In genomic region chr11:70220323-70220722, GRCm38 (mm10) we compare ENCODE assay signal across 8 mouse cellular contexts. TPM values are rescaled to one million over a fixed set of nuclear protein-coding genes. Genes with fewer than 3 reads are reported as not detected.
A peak's percentile ranks its signal among the peaks of the same experiment; 100 is the strongest.
DNase-seq lines count a peak whose midpoint lies in the region; ATAC-seq and TF ChIP-seq lines count a peak whose summit lies in the region.

No protein-coding gene starts in this region.

- peak overlapping the region; percentile 66 to 81 for H3K27ac ChIP-seq in heart, embryonic 14.5 days (replicated peaks in 1 of 2; ENCODE audit: control insufficient read depth in 1 of 2, insufficient read depth in 1 of 2, low read depth in 2 of 2, low read length in 2 of 2)
- H3K27ac ChIP-seq in embryonic fibroblast, embryonic 13.5 days (ENCODE audit: insufficient read depth, low read length): no peak overlapping the region
- H3K27ac ChIP-seq in liver, embryonic 11.5 days (ENCODE audit: low read depth, low read length): peak overlapping the region; percentile 96

- no peaks in the 10 kb centered on the region for H3K9me3 ChIP-seq in heart, embryonic 14.5 days (ENCODE audit: control insufficient read depth, low read length)
- H3K9me3 ChIP-seq in G1E (replicated peaks): no peaks in the 10 kb centered on the region
- no peaks in the 10 kb centered on the region for H3K9me3 ChIP-seq in liver, embryonic 11.5 days (ENCODE audit: control insufficient read depth, low read length)

- WGBS in heart, embryonic 14.5 days: 1% methylated on average over 24 of the region's 24 CpGs
- 2% methylated on average over 24 of the region's 24 CpGs for WGBS in liver, embryonic 11.5 days

- intact Hi-C loops in heart, postnatal 25 days (cut with DNase I): no loop called here

- peaks cover 23% of the 10 kb centered on the region for H3K27me3 ChIP-seq in heart, embryonic 14.5 days (ENCODE audit: control insufficient read depth, insufficient read depth, low read length)
- no peaks in the 10 kb centered on the region for H3K27me3 ChIP-seq in G1E (ENCODE audit: insufficient read depth, low read length)
- peaks cover 15% of the 10 kb centered on the region for H3K27me3 ChIP-seq in liver, embryonic 11.5 days (replicated peaks; ENCODE audit: control insufficient read depth, insufficient read depth, low read length)

- peak overlapping the region; percentile 90 for H3K4me2 ChIP-seq in heart, embryonic 14.5 days (ENCODE audit: low read length)
- H3K4me2 ChIP-seq in liver, embryonic 11.5 days: peak overlapping the region; percentile 98

- no peak for TF ChIP-seq CTCF in G1E (IDR thresholded peaks at IDR 0.05; ENCODE audit: low read depth, low read length)
- no peak for TF ChIP-seq CTCF in embryonic fibroblast, embryonic 13.5 days (IDR thresholded peaks at IDR 0.05; ENCODE audit: borderline replicate concordance, insufficient read depth, low read length)

- H3K4me1 ChIP-seq in heart, embryonic 14.5 days (ENCODE audit: control insufficient read depth in 2 of 2, insufficient read depth in 2 of 2, low read length in 2 of 2): peaks cover 11 to 17% of the 10 kb centered on the region in 2 experiments
- H3K4me1 ChIP-seq in G1E (ENCODE audit: insufficient read depth, low read depth, low read length): peaks cover 56% of the 10 kb centered on the region
- H3K4me1 ChIP-seq in embryonic fibroblast, embryonic 13.5 days (ENCODE audit: control insufficient read depth, insufficient read depth, low read length): no peaks in the 10 kb centered on the region
- H3K4me1 ChIP-seq in liver, embryonic 11.5 days (replicated peaks; ENCODE audit: control insufficient read depth, insufficient read depth, low read length): peaks cover 21% of the 10 kb centered on the region

- ATAC-seq in heart, embryonic 14.5 days (ENCODE audit: insufficient number of reproducible peaks, insufficient read depth, low FRiP score, low read depth): no peak
- ATAC-seq in G1E (ENCODE audit: extremely low read depth, insufficient number of reproducible peaks, low FRiP score, poor library complexity, severe bottlenecking): no peak
- ATAC-seq in liver, embryonic 11.5 days (replicated peaks; ENCODE audit: low FRiP score): no peak

- no peak for DNase-seq in heart, postnatal 25 days (ENCODE audit: low spot score)
- no peak for DNase-seq in G1E (ENCODE audit: low spot score)
- DNase-seq in liver, embryonic 11.5 days (ENCODE audit: low spot score): no peak
- no peak for DNase-seq in retina, postnatal 1 day
- DNase-seq in right cerebral cortex, postnatal 4 days: no peak
- no peak for DNase-seq in spleen, postnatal 4 days (ENCODE audit: low spot score in 2 of 2)

- H3K4me3 ChIP-seq in heart, embryonic 14.5 days (ENCODE audit: control insufficient read depth in 1 of 2, insufficient read depth in 1 of 2, low read depth in 1 of 2, low read length in 2 of 2): peak overlapping the region; percentile 46 to 63
- H3K4me3 ChIP-seq in G1E (ENCODE audit: low read depth, low read length): peak overlapping the region; percentile 73
- H3K4me3 ChIP-seq in embryonic fibroblast, embryonic 13.5 days (ENCODE audit: insufficient read depth, low read length): peak overlapping the region; percentile 58
- H3K4me3 ChIP-seq in liver, embryonic 11.5 days (ENCODE audit: low read depth, low read length): peak overlapping the region; percentile 68

- no peak for TF ChIP-seq POLR2A in embryonic fibroblast, embryonic 13.5 days (IDR thresholded peaks at IDR 0.05; ENCODE audit: low read depth, low read length)

- H3K9ac ChIP-seq in heart, embryonic 14.5 days (ENCODE audit: low read length): peak overlapping the region; percentile 74
- peak overlapping the region; percentile 82 for H3K9ac ChIP-seq in liver, embryonic 11.5 days (ENCODE audit: low read depth, low read length)

- 0 out of 2 replicates have a peak, but pooled peaks cover 3% of the 10 kb centered on the region for H3K36me3 ChIP-seq in heart, embryonic 14.5 days (ENCODE audit: control insufficient read depth, insufficient read depth, low read length)
- H3K36me3 ChIP-seq in G1E (replicated peaks): peaks cover 50% of the 10 kb centered on the region
- no peaks in the 10 kb centered on the region for H3K36me3 ChIP-seq in liver, embryonic 11.5 days (ENCODE audit: control insufficient read depth, insufficient read depth, low read length)

RNA-seq across cellular contexts. Expression of gene Slc16a13, which starts 0.5 kb away (rescaled TPM):
- polyA plus RNA-seq in heart, embryonic 14.5 days (2014; fragmentation: Nextera tagmentation; extraction: Ambion mirVana): 4.9 and 6.4 TPM in 2 replicates
- 1 to 10 TPM; 4.2 to 4.8 TPM for total RNA-seq in heart, postnatal 25 days (2021)
- 4.7 and 6.0 TPM in 2 replicates for total RNA-seq in G1E (2014; fragmentation: Nextera tagmentation)
- total RNA-seq in G1E (2017): 4.6 and 5.7 TPM in 2 replicates
- 6.6 and 8.3 TPM in 2 replicates for polyA plus RNA-seq in G1E (2012)
- 2.7 and 9.3 TPM in 2 replicates for polyA plus RNA-seq in embryonic fibroblast, embryonic 13.5 days (2011; ENCODE audit: insufficient read length, low read depth, missing spikeins)
- polyA plus RNA-seq in liver, embryonic 11.5 days (2014; fragmentation: Nextera tagmentation; extraction: Ambion mirVana): 9.1 and 10.1 TPM in 2 replicates

RNA-seq across cellular contexts. Expression of gene Slc16a11, which starts 7.8 kb away (rescaled TPM):
- polyA plus RNA-seq in heart, embryonic 14.5 days (2014; fragmentation: Nextera tagmentation; extraction: Ambion mirVana): 0.16 and 0.18 TPM in 2 replicates
- total RNA-seq in heart, postnatal 25 days (2021): under 1 TPM in 1 of 2 experiments, not detected in 1; 0.45 TPM
- total RNA-seq in G1E (2014; fragmentation: Nextera tagmentation) (not detected in 2 replicates), G1E (2017) (0.06 TPM in 1 of 2 replicates, not detected in the other)
- not detected in 2 replicates for polyA plus RNA-seq in G1E (2012)
- 2.2 and 4.7 TPM in 2 replicates for polyA plus RNA-seq in embryonic fibroblast, embryonic 13.5 days (2011; ENCODE audit: insufficient read length, low read depth, missing spikeins)
- polyA plus RNA-seq in liver, embryonic 11.5 days (2014; fragmentation: Nextera tagmentation; extraction: Ambion mirVana): 0.75 and 0.81 TPM in 2 replicates

RNA-seq across cellular contexts. Expression of gene Bcl6b, which starts 9.3 kb away (rescaled TPM):
- polyA plus RNA-seq in heart, embryonic 14.5 days (2014; fragmentation: Nextera tagmentation; extraction: Ambion mirVana): 18.7 and 22.4 TPM in 2 replicates
- total RNA-seq in heart, postnatal 25 days (2021): 10 to 100 TPM; 20.0 to 22.3 TPM
- total RNA-seq in G1E (2014; fragmentation: Nextera tagmentation) (not detected in 2 replicates), G1E (2017) (0.22 TPM in 1 of 2 replicates, not detected in the other)
- polyA plus RNA-seq in G1E (2012): not detected in 2 replicates
- 0.70 and 2.5 TPM in 2 replicates for polyA plus RNA-seq in embryonic fibroblast, embryonic 13.5 days (2011; ENCODE audit: insufficient read length, low read depth, missing spikeins)
- polyA plus RNA-seq in liver, embryonic 11.5 days (2014; fragmentation: Nextera tagmentation; extraction: Ambion mirVana): 6.8 and 7.3 TPM in 2 replicates

RNA-seq across cellular contexts. Expression of gene 0610010K14Rik, which starts 17.4 kb away (rescaled TPM):
- 139 and 143 TPM in 2 replicates for polyA plus RNA-seq in heart, embryonic 14.5 days (2014; fragmentation: Nextera tagmentation; extraction: Ambion mirVana)
- total RNA-seq in heart, postnatal 25 days (2021): 10 to 100 TPM; 31.4 to 36.7 TPM
- 64.9 and 75.9 TPM in 2 replicates for total RNA-seq in G1E (2014; fragmentation: Nextera tagmentation)
- 18.5 and 20.2 TPM in 2 replicates for total RNA-seq in G1E (2017)
- polyA plus RNA-seq in G1E (2012): 83.3 and 100 TPM in 2 replicates
- polyA plus RNA-seq in embryonic fibroblast, embryonic 13.5 days (2011; ENCODE audit: insufficient read length, low read depth, missing spikeins): 43.2 and 55.3 TPM in 2 replicates
- polyA plus RNA-seq in liver, embryonic 11.5 days (2014; fragmentation: Nextera tagmentation; extraction: Ambion mirVana): 138 and 140 TPM in 2 replicates

RNA-seq across cellular contexts. Expression of gene Gm21988, which starts 19.3 kb away (rescaled TPM):
- 10.1 and 12.2 TPM in 2 replicates for polyA plus RNA-seq in heart, embryonic 14.5 days (2014; fragmentation: Nextera tagmentation; extraction: Ambion mirVana)
- 1 to 10 TPM; 2.1 to 2.3 TPM for total RNA-seq in heart, postnatal 25 days (2021)
- total RNA-seq in G1E (2014; fragmentation: Nextera tagmentation): 2.9 and 3.5 TPM in 2 replicates
- 1.2 and 1.9 TPM in 2 replicates for total RNA-seq in G1E (2017)
- 3.2 TPM in 2 replicates for polyA plus RNA-seq in G1E (2012)
- 2.3 and 4.5 TPM in 2 replicates for polyA plus RNA-seq in embryonic fibroblast, embryonic 13.5 days (2011; ENCODE audit: insufficient read length, low read depth, missing spikeins)
- 7.6 and 9.6 TPM in 2 replicates for polyA plus RNA-seq in liver, embryonic 11.5 days (2014; fragmentation: Nextera tagmentation; extraction: Ambion mirVana)
